ENCODE assay signal across 26 mouse cellular contexts in genomic region chrX:109131834-109132233, GRCm38 (mm10).
"Had no signal": no experiment of that assay in that cellular context is flagged by ENCODE, and none has a peak within 500 bp of the region (broad histone marks: within the 10 kb centered on the region; RNA-seq: fewer than 3 reads in every experiment).

No protein-coding gene starts in this region.

- H3K27me3 ChIP-seq: heart, embryonic 12.5 days; hindbrain, embryonic 12.5 days; intestine, embryonic 15.5 days; kidney, embryonic 15.5 days; limb, embryonic 12.5 days had no signal

- H3K9me3 ChIP-seq: heart, embryonic 10.5 days; heart, embryonic 12.5 days; hindbrain, embryonic 10.5 days; hindbrain, embryonic 12.5 days; intestine, embryonic 15.5 days; kidney, embryonic 15.5 days; limb, embryonic 10.5 days; limb, embryonic 12.5 days had no signal

- H3K4me1 ChIP-seq: heart, embryonic 10.5 days; heart, embryonic 12.5 days; hindbrain, embryonic 10.5 days; hindbrain, embryonic 12.5 days; intestine, embryonic 15.5 days; limb, embryonic 10.5 days; limb, embryonic 12.5 days had no signal

- DNase-seq: gastrocnemius, adult 2 months; gastrocnemius, postnatal 10 days; gastrocnemius, postnatal 25 days; heart, adult 18-20 months; heart, postnatal 10 days; heart, postnatal 4 days; kidney, adult 2 months; kidney, adult 9 months; kidney, postnatal 10 days; kidney, postnatal 25 days; kidney, postnatal 4 days; liver had no signal

- H3K9ac ChIP-seq: heart, embryonic 12.5 days; hindbrain, embryonic 12.5 days; hindbrain, embryonic 14.5 days; intestine, embryonic 15.5 days; kidney, embryonic 15.5 days; limb, embryonic 12.5 days had no signal

- H3K4me2 ChIP-seq: heart, embryonic 12.5 days; hindbrain, embryonic 12.5 days; hindbrain, embryonic 14.5 days; intestine, embryonic 15.5 days; kidney, embryonic 15.5 days; limb, embryonic 12.5 days had no signal

- H3K36me3 ChIP-seq: heart, embryonic 10.5 days; heart, embryonic 12.5 days; hindbrain, embryonic 10.5 days; hindbrain, embryonic 12.5 days; intestine, embryonic 15.5 days; kidney, embryonic 15.5 days; limb, embryonic 10.5 days; limb, embryonic 12.5 days had no signal

- H3K4me3 ChIP-seq: gastrocnemius, adult 2 months; heart, embryonic 10.5 days; heart, embryonic 12.5 days; hindbrain, embryonic 10.5 days; hindbrain, embryonic 12.5 days; intestine, embryonic 15.5 days; kidney, embryonic 15.5 days; layer of hippocampus, adult 2 months; left cerebral cortex, adult 2 months; limb, embryonic 10.5 days; limb, embryonic 12.5 days had no signal

- H3K27ac ChIP-seq: gastrocnemius, adult 2 months; heart, embryonic 10.5 days; hindbrain, embryonic 10.5 days; hindbrain, embryonic 12.5 days; hindbrain, embryonic 14.5 days; intestine, embryonic 15.5 days; kidney, embryonic 15.5 days; layer of hippocampus, adult 2 months; left cerebral cortex, adult 2 months; limb, embryonic 10.5 days; limb, embryonic 12.5 days had no signal

- ATAC-seq: hindbrain, embryonic 16.5 days; inflammation-experienced regulatory T-cells, adult 6 months; intestine, embryonic 15.5 days; intestine, postnatal 0 days had no signal
